9 mouse cellular contexts compared by ENCODE assay signal in the genomic region with DNA sequence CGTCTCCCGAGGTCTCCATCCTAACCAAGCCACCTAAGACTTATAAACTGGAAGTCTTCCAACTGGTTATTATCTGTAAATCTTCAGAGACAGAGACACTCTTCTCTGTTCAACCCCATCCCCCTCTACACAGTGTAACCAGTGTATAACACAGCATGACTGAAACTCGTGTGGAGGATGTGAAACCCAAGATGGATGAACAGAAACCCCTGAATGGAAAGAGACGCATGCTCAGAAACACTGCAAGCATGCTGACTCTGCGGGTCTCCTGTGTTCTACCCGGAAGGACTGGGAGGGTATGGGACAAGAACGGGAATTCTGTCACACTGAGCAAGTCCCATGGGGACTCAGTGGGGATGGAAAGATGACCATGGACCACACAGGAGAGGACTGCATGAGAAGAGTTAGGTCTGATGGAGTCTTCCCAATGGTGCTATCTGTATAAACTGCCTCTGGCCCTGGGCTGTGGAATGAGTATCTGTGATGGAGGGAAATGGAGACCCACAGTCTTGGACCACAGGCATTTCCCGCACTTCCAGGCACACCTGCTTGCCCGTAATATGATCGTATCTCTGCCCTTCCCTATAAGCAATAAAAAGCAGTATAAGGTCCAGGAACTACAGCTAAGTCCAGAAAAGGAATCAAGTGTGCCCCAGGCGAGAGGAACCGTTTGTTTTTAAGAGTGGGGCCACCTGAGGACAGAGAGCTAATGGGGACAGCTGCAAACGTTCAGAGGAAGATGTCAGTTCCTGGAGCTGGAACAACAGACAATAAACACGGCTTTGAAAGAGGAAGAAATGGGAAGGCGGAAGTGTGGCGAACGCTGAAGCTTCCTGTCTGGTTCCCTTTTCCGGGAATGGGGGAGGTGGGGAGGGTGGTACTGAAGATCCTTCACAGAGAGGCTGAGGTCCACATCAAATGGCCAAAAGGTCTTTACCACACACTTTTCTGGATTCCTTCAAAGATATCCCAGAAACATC. TPM values are rescaled to one million over a fixed set of nuclear protein-coding genes. Genes with fewer than 3 reads are reported as not detected.
DNase-seq lines count a peak whose midpoint lies in the region; TF ChIP-seq lines count a peak whose summit lies in the region.
"Had no signal": no experiment of that assay in that cellular context is flagged by ENCODE, and none has a peak within 500 bp of the region (broad histone marks: within the 10 kb centered on the region; RNA-seq: fewer than 3 reads in every experiment).

No protein-coding gene starts in this region.

- DNase-seq in gastrocnemius, adult 18-20 months (ENCODE audit: low spot score), result peak; percentile 32
- DNase-seq in gastrocnemius, adult 8-10 months (ENCODE audit: low spot score in 2 of 2), result no peak
- peak; percentile 62 for DNase-seq in B cell, adult 2 months
- peak; percentile 46 to 54 for DNase-seq in heart, postnatal 36 days
- peak; percentile 57 for DNase-seq in lung, postnatal 14 days
- DNase-seq in thymus, postnatal 25 days, result no peak
- DNase-seq in left cerebral cortex, adult 2 months (ENCODE audit: extremely low spot score in 1 of 2, low spot score in 2 of 2), result no peak
- DNase-seq in cerebellum, adult 8-10 months, result no peak
- DNase-seq: thymus, adult 18-20 months had no signal

- intact Hi-C loops in heart, postnatal 36 days (cut with DNase I), result loop anchor here (2.0 kb wide), 1 partner anchor 21 kb away; no protein-coding TSS in a partner anchor
- intact Hi-C loops in left cerebral cortex, adult 2 months (cut with DNase I), result no loop called here

- TF ChIP-seq CTCF in left cerebral cortex, adult 2 months (IDR thresholded peaks at IDR 0.05), result no peak

- H3K4me3 ChIP-seq in left cerebral cortex, adult 2 months, result no peak overlapping the region

- H3K27ac ChIP-seq in left cerebral cortex, adult 2 months, result no peak overlapping the region

RNA-seq across cellular contexts. Expression of a gene that starts 1.7 kb away (rescaled TPM):
- not detected for total RNA-seq in gastrocnemius, adult 18-20 months (2021)
- not detected for total RNA-seq in gastrocnemius, adult 8-10 months (2022)
- total RNA-seq in heart, postnatal 36 days (2021), result not detected
- total RNA-seq in left cerebral cortex, adult 2 months (2021), result not detected

RNA-seq across cellular contexts. Expression of a gene that starts 8.0 kb away (rescaled TPM):
- total RNA-seq in gastrocnemius, adult 18-20 months (2021), result not detected
- total RNA-seq in gastrocnemius, adult 8-10 months (2022), result not detected
- not detected for total RNA-seq in heart, postnatal 36 days (2021)
- not detected for total RNA-seq in left cerebral cortex, adult 2 months (2021)

RNA-seq across cellular contexts. Expression of a gene that starts 14.5 kb away (rescaled TPM):
- not detected for total RNA-seq in gastrocnemius, adult 18-20 months (2021)
- total RNA-seq in gastrocnemius, adult 8-10 months (2022), result not detected
- not detected for total RNA-seq in heart, postnatal 36 days (2021)
- not detected for total RNA-seq in left cerebral cortex, adult 2 months (2021)

RNA-seq across cellular contexts. Expression of a gene that starts 31.8 kb away (rescaled TPM):
- not detected for total RNA-seq in gastrocnemius, adult 18-20 months (2021)
- total RNA-seq in gastrocnemius, adult 8-10 months (2022), result not detected
- not detected for total RNA-seq in heart, postnatal 36 days (2021)
- total RNA-seq in left cerebral cortex, adult 2 months (2021), result not detected

RNA-seq across cellular contexts. Expression of a gene that starts 49.9 kb away (rescaled TPM):
- 10 to 100 TPM; 60.8 to 60.9 TPM for total RNA-seq in gastrocnemius, adult 18-20 months (2021)
- 10 to 100 TPM; 65.5 to 72.7 (median 69.8) TPM for total RNA-seq in gastrocnemius, adult 8-10 months (2022)
- 10 to 100 TPM; 75.0 to 79.4 TPM for total RNA-seq in heart, postnatal 36 days (2021)
- 10 to 100 TPM; 55.1 to 56.7 TPM for total RNA-seq in left cerebral cortex, adult 2 months (2021)

Comparison
In these comparisons a context has a peak if more than half of its experiments do, and no peak if none do; other contexts are left out.
1. DNase-seq: peak in gastrocnemius, adult 18-20 months (single experiment), B cell, adult 2 months (2 of 2), heart, postnatal 36 days (2 of 2) and lung, postnatal 14 days (single experiment); none in gastrocnemius, adult 8-10 months (0 of 2), thymus, postnatal 25 days (single experiment), left cerebral cortex, adult 2 months (0 of 2) and cerebellum, adult 8-10 months (single experiment).